In the genomic region with DNA sequence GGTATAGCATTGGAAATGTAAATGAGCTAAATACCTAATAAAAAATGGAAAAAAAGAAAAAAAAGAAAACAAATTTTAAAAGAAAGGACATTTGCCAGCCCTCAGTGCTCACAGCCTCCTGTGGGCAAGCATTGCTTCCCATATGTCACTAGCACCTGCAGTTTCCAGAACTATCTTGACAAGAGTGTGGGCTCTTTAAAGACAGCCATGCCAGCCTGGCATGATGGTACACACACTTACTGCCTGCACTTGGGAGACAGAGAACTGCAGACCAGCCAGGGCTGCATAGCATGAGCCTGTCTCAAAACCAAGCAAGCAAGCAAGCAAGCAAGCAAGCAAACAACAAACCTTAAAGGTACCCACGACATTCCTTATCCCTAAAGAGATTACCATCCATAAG, we compare ENCODE assay signal across 9 mouse cellular contexts. TPM values are rescaled to one million over a fixed set of nuclear protein-coding genes. Genes with fewer than 3 reads are reported as not detected.
DNase-seq lines count a peak whose midpoint lies in the region; ATAC-seq and TF ChIP-seq lines count a peak whose summit lies in the region.
"Had no signal": no experiment of that assay in that cellular context is flagged by ENCODE, and none has a peak within 500 bp of the region (broad histone marks: within the 10 kb centered on the region; RNA-seq: fewer than 3 reads in every experiment).

No protein-coding gene starts in this region.

- no peaks in the 10 kb centered on the region for H3K9me3 ChIP-seq in limb, embryonic 11.5 days (ENCODE audit: control insufficient read depth, low read length)

- ATAC-seq in limb, embryonic 11.5 days (ENCODE audit: insufficient number of reproducible peaks, low FRiP score, low TSS enrichment, low read depth), result no peak

- DNase-seq in lung, adult 2 months, result no peak
- no peak for DNase-seq in lung, postnatal 10 days
- no peak for DNase-seq in limb, embryonic 11.5 days (ENCODE audit: low spot score)
- DNase-seq in left cerebral cortex, adult 8-10 months (ENCODE audit: low spot score in 2 of 2), result no peak
- DNase-seq in gastrocnemius, postnatal 4 days (ENCODE audit: low spot score in 2 of 2), result no peak
- DNase-seq: adrenal gland, adult 8-10 months had no signal

- peak overlapping the region; percentile 3 for H3K4me3 ChIP-seq in lung, adult 2 months (replicated peaks; ENCODE audit: extremely low read depth, low read depth, low read length)
- H3K4me3 ChIP-seq in embryonic fibroblast, embryonic 13.5 days (ENCODE audit: insufficient read depth, low read length), result peak overlapping the region; percentile 91
- no peak overlapping the region for H3K4me3 ChIP-seq in limb, embryonic 11.5 days (ENCODE audit: low read depth, low read length)
- H3K4me3 ChIP-seq in olfactory bulb, adult 2 months (ENCODE audit: insufficient read depth, low read depth, low read length), result peak overlapping the region; percentile 52; the same call in 1 of the 2 replicates

- peak overlapping the region; percentile 94 for H3K4me2 ChIP-seq in limb, embryonic 11.5 days (ENCODE audit: low read depth, severe bottlenecking)

- H3K27ac ChIP-seq in embryonic fibroblast, embryonic 13.5 days (ENCODE audit: insufficient read depth, low read length), result no peak overlapping the region
- H3K27ac ChIP-seq in limb, embryonic 11.5 days (replicated peaks; ENCODE audit: low read depth, low read length), result no peak overlapping the region
- H3K27ac ChIP-seq in olfactory bulb, adult 2 months (ENCODE audit: insufficient read depth, low read depth, low read length), result no peak overlapping the region

- H3K9ac ChIP-seq in limb, embryonic 11.5 days (ENCODE audit: low read length), result no peak overlapping the region

- no peak for TF ChIP-seq POLR2A in lung, adult 2 months (IDR thresholded peaks at IDR 0.05; ENCODE audit: borderline replicate concordance, extremely low read depth, low read depth, low read length)
- no peak for TF ChIP-seq POLR2A in embryonic fibroblast, embryonic 13.5 days (IDR thresholded peaks at IDR 0.05; ENCODE audit: low read depth, low read length)
- no peak for TF ChIP-seq POLR2A in olfactory bulb, adult 2 months (IDR thresholded peaks at IDR 0.05; ENCODE audit: insufficient read depth, low read depth, low read length)

- TF ChIP-seq CTCF in lung, adult 2 months (IDR thresholded peaks at IDR 0.05; ENCODE audit: insufficient read depth, low read length), result no peak
- TF ChIP-seq CTCF in embryonic fibroblast, embryonic 13.5 days (IDR thresholded peaks at IDR 0.05; ENCODE audit: borderline replicate concordance, insufficient read depth, low read length), result no peak
- no peak for TF ChIP-seq CTCF in olfactory bulb, adult 2 months (IDR thresholded peaks at IDR 0.05; ENCODE audit: insufficient read depth, low read depth, low read length)

- H3K36me3 ChIP-seq in limb, embryonic 11.5 days (ENCODE audit: control insufficient read depth, insufficient read depth, low read length), result no peaks in the 10 kb centered on the region

- peaks cover 2% of the 10 kb centered on the region; the same call in 1 of the 2 replicates for H3K27me3 ChIP-seq in limb, embryonic 11.5 days (ENCODE audit: control insufficient read depth, insufficient read depth, low read length)

- peaks cover 6% of the 10 kb centered on the region; the same call in 1 of the 2 replicates for H3K4me1 ChIP-seq in lung, adult 2 months (ENCODE audit: control insufficient read depth, insufficient read depth, low read length)
- H3K4me1 ChIP-seq in embryonic fibroblast, embryonic 13.5 days (ENCODE audit: control insufficient read depth, insufficient read depth, low read length), result peaks cover 21% of the 10 kb centered on the region; the same call in 1 of the 2 replicates
- H3K4me1 ChIP-seq in limb, embryonic 11.5 days (ENCODE audit: control insufficient read depth, insufficient read depth, low read length), result peaks cover 18% of the 10 kb centered on the region
- H3K4me1 ChIP-seq in olfactory bulb, adult 2 months (ENCODE audit: control insufficient read depth, insufficient read depth, low read length), result peaks cover 34% of the 10 kb centered on the region

- WGBS in lung, adult 2 months, result 47% methylated on average over 1 of the region's 1 CpGs
- 48% methylated on average over 1 of the region's 1 CpGs for WGBS in limb, embryonic 11.5 days
- 33% methylated on average over 1 of the region's 1 CpGs for WGBS in olfactory bulb, adult 2 months

RNA-seq across cellular contexts. Expression of gene Slc7a5, which starts 2.1 kb away (rescaled TPM):
- 11.4 and 12.1 TPM in 2 replicates for polyA plus RNA-seq in lung, adult 2 months (2012; rRNA removed)
- 125 and 185 TPM in 2 replicates for polyA plus RNA-seq in embryonic fibroblast, embryonic 13.5 days (2011; ENCODE audit: insufficient read length, low read depth, missing spikeins)
- polyA plus RNA-seq in limb, embryonic 11.5 days (2014; fragmentation: Nextera tagmentation; extraction: Ambion mirVana), result 15.2 and 17.0 TPM in 2 replicates
- not detected in 2 replicates for polyA plus RNA-seq in olfactory bulb, adult 2 months (2012; ENCODE audit: insufficient read depth, insufficient read length, low replicate concordance, missing spikeins)
- 10 to 100 TPM; 57.0 to 73.5 (median 61.5) TPM for total RNA-seq in left cerebral cortex, adult 8-10 months (2022)
- total RNA-seq in gastrocnemius, postnatal 4 days (2021), result 10 to 100 TPM; 21.9 to 22.4 TPM

RNA-seq across cellular contexts. Expression of gene Car5a, which starts 39.3 kb away (rescaled TPM):
- 0.18 and 0.26 TPM in 2 replicates for polyA plus RNA-seq in lung, adult 2 months (2012; rRNA removed)
- 0.53 and 3.5 TPM in 2 replicates for polyA plus RNA-seq in embryonic fibroblast, embryonic 13.5 days (2011; ENCODE audit: insufficient read length, low read depth, missing spikeins)
- not detected in 2 replicates for polyA plus RNA-seq in limb, embryonic 11.5 days (2014; fragmentation: Nextera tagmentation; extraction: Ambion mirVana)
- not detected in 2 replicates for polyA plus RNA-seq in olfactory bulb, adult 2 months (2012; ENCODE audit: insufficient read depth, insufficient read length, low replicate concordance, missing spikeins)
- total RNA-seq in left cerebral cortex, adult 8-10 months (2022), result under 1 TPM in 1 of 4 experiments, not detected in 3; 0.53 TPM
- total RNA-seq in gastrocnemius, postnatal 4 days (2021), result under 1 TPM in 1 of 2 experiments, not detected in 1; 0.44 TPM
- total RNA-seq: adrenal gland, adult 8-10 months had no signal
- polyA plus RNA-seq: gonadal fat pad, adult 2 months had no signal

RNA-seq across cellular contexts. Expression of gene Banp, which starts 44.1 kb away (rescaled TPM):
- 55.2 and 57.8 TPM in 2 replicates for polyA plus RNA-seq in lung, adult 2 months (2012; rRNA removed)
- polyA plus RNA-seq in embryonic fibroblast, embryonic 13.5 days (2011; ENCODE audit: insufficient read length, low read depth, missing spikeins), result 32.1 and 38.9 TPM in 2 replicates
- 57.9 and 58.1 TPM in 2 replicates for polyA plus RNA-seq in limb, embryonic 11.5 days (2014; fragmentation: Nextera tagmentation; extraction: Ambion mirVana)
- polyA plus RNA-seq in olfactory bulb, adult 2 months (2012; ENCODE audit: insufficient read depth, insufficient read length, low replicate concordance, missing spikeins), result not detected in 2 replicates
- total RNA-seq in left cerebral cortex, adult 8-10 months (2022), result 10 to 100 TPM; 26.1 to 35.5 (median 27.9) TPM
- 10 to 100 TPM; 15.6 to 17.4 TPM for total RNA-seq in gastrocnemius, postnatal 4 days (2021)

Comparison
In these comparisons a context has a peak if more than half of its experiments do, and no peak if none do; other contexts are left out.
1. RNA of gene Slc7a5, which starts 2.1 kb away (polyA plus RNA-seq): 125 to 185 TPM in embryonic fibroblast, embryonic 13.5 days, 15.2 to 17.0 TPM in limb, embryonic 11.5 days and 11.4 to 12.1 TPM in lung, adult 2 months; not detected in olfactory bulb, adult 2 months; every median in the first group is over 10 times any median in the second.
2. RNA of gene Banp, which starts 44.1 kb away (polyA plus RNA-seq): 57.9 to 58.1 TPM in limb, embryonic 11.5 days, 55.2 to 57.8 TPM in lung, adult 2 months and 32.1 to 38.9 TPM in embryonic fibroblast, embryonic 13.5 days; not detected in olfactory bulb, adult 2 months; every median in the first group is over 10 times any median in the second.